Mouse (Mus musculus): ENCODE measurements at regions not wholly inside any gene's neighbourhood (a gene's known extent, or its start where the extent isn't known, plus 50 kb on each side); places are given as distances from the start of the nearest gene placed in this dataset.

- no peak overlapping the region for H3K27ac ChIP-seq (ENCODE audit: low read length)
- H3K27me3 ChIP-seq (ENCODE audit: control insufficient read depth, insufficient read depth, low read length), result no peaks in the 10 kb centered on the region
- H3K36me3 ChIP-seq (ENCODE audit: control insufficient read depth, insufficient read depth, low read length), result no peaks in the 10 kb centered on the region
- no peak overlapping the region for H3K4me2 ChIP-seq (ENCODE audit: low read depth, low read length)
- H3K9me3 ChIP-seq (replicated peaks; ENCODE audit: control insufficient read depth, low read length), result no peaks in the 10 kb centered on the region
- H3K9ac ChIP-seq (ENCODE audit: low read length), result no peak overlapping the region
- no peaks in the 10 kb centered on the region for H3K4me1 ChIP-seq (ENCODE audit: control insufficient read depth, insufficient read depth, low read length)
- H3K4me3 ChIP-seq (replicated peaks; ENCODE audit: low read length), result no peak overlapping the region
- 56% methylated on average over 8 of the region's 8 CpGs for WGBS
- no peak for ATAC-seq (ENCODE audit: insufficient read depth, low FRiP score)
Observed at GRCm38 (mm10) chr10:92438621-92439394, 283.4 kb downstream of the Nedd1 start.

GRCm38 (mm10) chr10:92429256-92429655 lies 293.0 kb downstream of the Nedd1 start:
- H3K4me1 ChIP-seq (ENCODE audit: control insufficient read depth, insufficient read depth, low read length), result no peaks in the 10 kb centered on the region
- no peak overlapping the region for H3K4me3 ChIP-seq (replicated peaks; ENCODE audit: low read length)
- no peaks in the 10 kb centered on the region for H3K9me3 ChIP-seq (replicated peaks; ENCODE audit: control insufficient read depth, low read length)
- no peak overlapping the region for H3K27ac ChIP-seq (ENCODE audit: low read length)
- no peak overlapping the region for H3K9ac ChIP-seq (ENCODE audit: low read length)
- no peaks in the 10 kb centered on the region for H3K27me3 ChIP-seq (ENCODE audit: control insufficient read depth, insufficient read depth, low read length)
- H3K4me2 ChIP-seq (ENCODE audit: low read depth, low read length), result no peak overlapping the region
- 35% methylated on average over 7 of the region's 7 CpGs for WGBS
- no peak for ATAC-seq (ENCODE audit: insufficient read depth, low FRiP score)
- H3K36me3 ChIP-seq (ENCODE audit: control insufficient read depth, insufficient read depth, low read length), result no peaks in the 10 kb centered on the region

- Histone ChIP-seq H3K9ac (ENCODE audit: low read length) (no peak overlapping the region), H3K27ac (ENCODE audit: low read length) (no peak overlapping the region), H3K9me3 (replicated peaks; ENCODE audit: control insufficient read depth, low read length) (no peaks in the 10 kb centered on the region), H3K4me2 (ENCODE audit: low read depth, low read length) (no peak overlapping the region), H3K4me1 (ENCODE audit: control insufficient read depth, insufficient read depth, low read length) (no peaks in the 10 kb centered on the region), H3K36me3 (ENCODE audit: control insufficient read depth, insufficient read depth, low read length) (no peaks in the 10 kb centered on the region), H3K4me3 (replicated peaks; ENCODE audit: low read length) (no peak overlapping the region), H3K27me3 (ENCODE audit: control insufficient read depth, insufficient read depth, low read length) (no peaks in the 10 kb centered on the region)
- ATAC-seq (ENCODE audit: insufficient read depth, low FRiP score), result no peak
- 59% methylated on average over 4 of the region's 4 CpGs for WGBS
Observed at GRCm38 (mm10) chr10:92428026-92428425, 294.2 kb downstream of the Nedd1 start.

- Histone ChIP-seq H3K4me1 (ENCODE audit: control insufficient read depth, insufficient read depth, low read length) (no peaks in the 10 kb centered on the region), H3K36me3 (ENCODE audit: control insufficient read depth, insufficient read depth, low read length) (no peaks in the 10 kb centered on the region), H3K27me3 (ENCODE audit: control insufficient read depth, insufficient read depth, low read length) (no peaks in the 10 kb centered on the region), H3K27ac (ENCODE audit: low read length) (no peak overlapping the region), H3K4me2 (ENCODE audit: low read depth, low read length) (no peak overlapping the region), H3K4me3 (replicated peaks; ENCODE audit: low read length) (no peak overlapping the region), H3K9ac (ENCODE audit: low read length) (no peak overlapping the region), H3K9me3 (replicated peaks; ENCODE audit: control insufficient read depth, low read length) (no peaks in the 10 kb centered on the region)
- 84% methylated on average over 6 of the region's 6 CpGs for WGBS
- ATAC-seq (ENCODE audit: insufficient read depth, low FRiP score), result no peak
Observed at GRCm38 (mm10) chr10:92426443-92426842, 295.8 kb downstream of the Nedd1 start.

GRCm38 (mm10) chr10:92412737-92413136 lies 309.5 kb downstream of the Nedd1 start:
- H3K36me3 ChIP-seq (ENCODE audit: control insufficient read depth, insufficient read depth, low read length), result no peaks in the 10 kb centered on the region
- WGBS, result 84% methylated on average over 7 of the region's 7 CpGs
- H3K4me1 ChIP-seq (ENCODE audit: control insufficient read depth, insufficient read depth, low read length), result no peaks in the 10 kb centered on the region
- no peak for ATAC-seq (ENCODE audit: insufficient read depth, low FRiP score)
- H3K4me3 ChIP-seq (replicated peaks; ENCODE audit: low read length), result no peak overlapping the region
- no peak overlapping the region for H3K4me2 ChIP-seq (ENCODE audit: low read depth, low read length)
- no peak overlapping the region for H3K9ac ChIP-seq (ENCODE audit: low read length)
- H3K9me3 ChIP-seq (replicated peaks; ENCODE audit: control insufficient read depth, low read length), result no peaks in the 10 kb centered on the region
- H3K27ac ChIP-seq (ENCODE audit: low read length), result no peak overlapping the region
- no peaks in the 10 kb centered on the region for H3K27me3 ChIP-seq (ENCODE audit: control insufficient read depth, insufficient read depth, low read length)

GRCm38 (mm10) chr10:92410813-92411325 lies 311.4 kb downstream of the Nedd1 start:
- 62% methylated on average over 5 of the region's 5 CpGs for WGBS
- no peaks in the 10 kb centered on the region for H3K9me3 ChIP-seq (replicated peaks; ENCODE audit: control insufficient read depth, low read length)
- H3K27ac ChIP-seq (ENCODE audit: low read length), result no peak overlapping the region

GRCm38 (mm10) chr10:92404697-92405293 lies 317.4 kb downstream of the Nedd1 start:
- H3K4me3 ChIP-seq (replicated peaks; ENCODE audit: low read length), result no peak overlapping the region
- no peak overlapping the region for H3K27ac ChIP-seq (ENCODE audit: low read length)
- H3K4me2 ChIP-seq (ENCODE audit: low read depth, low read length), result no peak overlapping the region
- H3K27me3 ChIP-seq (ENCODE audit: control insufficient read depth, insufficient read depth, low read length), result no peaks in the 10 kb centered on the region
- no peaks in the 10 kb centered on the region for H3K36me3 ChIP-seq (ENCODE audit: control insufficient read depth, insufficient read depth, low read length)
- ATAC-seq (ENCODE audit: insufficient read depth, low FRiP score), result no peak
- no peaks in the 10 kb centered on the region for H3K4me1 ChIP-seq (ENCODE audit: control insufficient read depth, insufficient read depth, low read length)
- 75% methylated on average over 15 of the region's 15 CpGs for WGBS
- H3K9ac ChIP-seq (ENCODE audit: low read length), result no peak overlapping the region
- no peaks in the 10 kb centered on the region for H3K9me3 ChIP-seq (replicated peaks; ENCODE audit: control insufficient read depth, low read length)

More at GRCm38 (mm10) chr10:92410813-92411325, 311.4 kb downstream of the Nedd1 start:
- no peak overlapping the region for H3K4me2 ChIP-seq (ENCODE audit: low read depth, low read length)
- no peaks in the 10 kb centered on the region for H3K27me3 ChIP-seq (ENCODE audit: control insufficient read depth, insufficient read depth, low read length)
- H3K4me3 ChIP-seq (replicated peaks; ENCODE audit: low read length), result no peak overlapping the region
- H3K36me3 ChIP-seq (ENCODE audit: control insufficient read depth, insufficient read depth, low read length), result no peaks in the 10 kb centered on the region
- no peaks in the 10 kb centered on the region for H3K4me1 ChIP-seq (ENCODE audit: control insufficient read depth, insufficient read depth, low read length)
- no peak overlapping the region for H3K9ac ChIP-seq (ENCODE audit: low read length)
- ATAC-seq (ENCODE audit: insufficient read depth, low FRiP score), result no peak

GRCm38 (mm10) chr10:92400587-92401090 lies 321.6 kb downstream of the Nedd1 start:
- 88% methylated on average over 5 of the region's 5 CpGs for WGBS
- no peak for ATAC-seq (ENCODE audit: insufficient read depth, low FRiP score)

GRCm38 (mm10) chr10:92389176-92389732 lies 333.0 kb downstream of the Nedd1 start:
- WGBS, result 64% methylated on average over 7 of the region's 7 CpGs

More at GRCm38 (mm10) chr10:92400587-92401090, 321.6 kb downstream of the Nedd1 start:
- H3K4me1 ChIP-seq (ENCODE audit: control insufficient read depth, insufficient read depth, low read length), result no peaks in the 10 kb centered on the region
- no peaks in the 10 kb centered on the region for H3K36me3 ChIP-seq (ENCODE audit: control insufficient read depth, insufficient read depth, low read length)
- no peak overlapping the region for H3K9ac ChIP-seq (ENCODE audit: low read length)
- H3K27me3 ChIP-seq (ENCODE audit: control insufficient read depth, insufficient read depth, low read length), result no peaks in the 10 kb centered on the region
- H3K4me3 ChIP-seq (replicated peaks; ENCODE audit: low read length), result no peak overlapping the region
- H3K4me2 ChIP-seq (ENCODE audit: low read depth, low read length), result no peak overlapping the region
- H3K27ac ChIP-seq (ENCODE audit: low read length), result no peak overlapping the region
- no peaks in the 10 kb centered on the region for H3K9me3 ChIP-seq (replicated peaks; ENCODE audit: control insufficient read depth, low read length)

More at GRCm38 (mm10) chr10:92389176-92389732, 333.0 kb downstream of the Nedd1 start:
- Histone ChIP-seq H3K27ac (ENCODE audit: low read length) (no peak overlapping the region), H3K4me3 (replicated peaks; ENCODE audit: low read length) (no peak overlapping the region), H3K27me3 (ENCODE audit: control insufficient read depth, insufficient read depth, low read length) (no peaks in the 10 kb centered on the region), H3K9me3 (replicated peaks; ENCODE audit: control insufficient read depth, low read length) (no peaks in the 10 kb centered on the region), H3K4me1 (ENCODE audit: control insufficient read depth, insufficient read depth, low read length) (no peaks in the 10 kb centered on the region), H3K4me2 (ENCODE audit: low read depth, low read length) (no peak overlapping the region), H3K9ac (ENCODE audit: low read length) (no peak overlapping the region), H3K36me3 (ENCODE audit: control insufficient read depth, insufficient read depth, low read length) (no peaks in the 10 kb centered on the region)
- no peak for ATAC-seq (ENCODE audit: insufficient read depth, low FRiP score)

Measured in stomach, embryonic 16.5 days (tissue).